Mouse (Mus musculus): ENCODE results near the gene Tmem235. TPM values are rescaled to one million over a fixed set of nuclear protein-coding genes. Genes with fewer than 3 reads are reported as not detected.

Gene Tmem235
- polyA plus RNA-seq, 1 experiment from 2014 or later, result not detected

DNA sequence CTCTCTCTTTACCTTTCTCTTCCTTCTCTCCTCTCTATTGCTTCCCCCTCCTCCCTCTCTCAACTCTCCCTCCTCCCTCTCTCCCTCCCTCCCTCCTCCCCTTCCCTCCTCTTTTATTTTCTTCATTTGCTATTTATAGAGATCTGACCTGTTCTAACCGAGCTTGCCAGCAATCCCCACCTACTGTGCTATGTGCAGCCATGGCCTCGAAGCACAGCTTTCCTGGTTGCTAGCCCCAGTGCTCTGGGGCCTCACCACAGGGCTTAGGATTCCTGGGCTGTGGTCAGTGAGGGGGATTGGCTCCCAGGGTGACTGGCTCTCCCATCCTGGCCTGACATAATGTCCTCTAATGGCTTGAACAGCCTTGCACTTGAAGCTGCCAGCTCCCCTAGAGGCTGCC lies 36.0 kb downstream of the Tmem235 start:
- no peak for ATAC-seq (replicated peaks; ENCODE audit: insufficient number of reproducible peaks, low FRiP score, low TSS enrichment)
- 32% methylated on average over 2 of the region's 2 CpGs for WGBS (ENCODE audit: insufficient replicate concordance)

DNA sequence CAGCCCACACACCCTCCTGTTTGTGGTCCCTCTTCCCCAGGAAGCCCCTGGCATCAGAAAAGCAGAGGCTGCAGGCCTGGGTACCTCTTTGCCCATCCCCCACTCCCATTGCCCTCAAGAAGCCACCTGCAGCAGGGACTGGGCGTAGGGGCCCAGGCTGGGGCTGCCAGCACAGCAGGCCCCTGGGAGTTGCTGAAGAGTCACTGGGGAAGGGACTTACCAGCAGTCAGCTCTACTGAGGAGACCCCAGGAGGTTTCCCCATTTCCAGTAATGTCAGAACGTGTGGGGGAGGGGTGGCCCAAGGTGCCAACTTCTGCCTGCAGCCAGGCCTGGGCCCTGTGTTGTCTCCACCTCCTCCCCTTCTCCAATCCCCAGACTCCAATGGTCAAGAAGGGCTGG lies 41.7 kb downstream of the Tmem235 start:
- Histone ChIP-seq H3K4me2 (no peak overlapping the region), H3K27me3 (ENCODE audit: control insufficient read depth, insufficient read depth, low read length) (no peaks in the 10 kb centered on the region), H3K36me3 (ENCODE audit: control insufficient read depth, insufficient read depth, low read length) (no peaks in the 10 kb centered on the region), H3K9ac (ENCODE audit: low read depth, low read length) (no peak overlapping the region), H3K9me3 (replicated peaks; ENCODE audit: control insufficient read depth, low read length) (no peaks in the 10 kb centered on the region), H3K27ac (ENCODE audit: low read depth, low read length) (no peak overlapping the region), H3K4me1 (ENCODE audit: control insufficient read depth, insufficient read depth, low read length) (no peaks in the 10 kb centered on the region), H3K4me3 (ENCODE audit: low read depth, low read length) (no peak overlapping the region)
- ATAC-seq (replicated peaks; ENCODE audit: insufficient number of reproducible peaks, low FRiP score, low TSS enrichment), result no peak
- WGBS (ENCODE audit: insufficient replicate concordance), result 75% methylated on average over 2 of the region's 2 CpGs

More for the DNA sequence above, 36.0 kb downstream of the Tmem235 start:
- no peaks in the 10 kb centered on the region for H3K36me3 ChIP-seq (ENCODE audit: control insufficient read depth, insufficient read depth, low read length)
- H3K9me3 ChIP-seq (replicated peaks; ENCODE audit: control insufficient read depth, low read length), result no peaks in the 10 kb centered on the region
- H3K4me1 ChIP-seq (ENCODE audit: control insufficient read depth, insufficient read depth, low read length), result no peaks in the 10 kb centered on the region
- no peak overlapping the region for H3K27ac ChIP-seq (ENCODE audit: low read depth, low read length)
- no peak overlapping the region for H3K9ac ChIP-seq (ENCODE audit: low read depth, low read length)
- H3K27me3 ChIP-seq (ENCODE audit: control insufficient read depth, insufficient read depth, low read length), result no peaks in the 10 kb centered on the region; the same call in 1 of the 2 replicates
- no peak overlapping the region for H3K4me3 ChIP-seq (ENCODE audit: low read depth, low read length)
- no peak overlapping the region for H3K4me2 ChIP-seq

DNA sequence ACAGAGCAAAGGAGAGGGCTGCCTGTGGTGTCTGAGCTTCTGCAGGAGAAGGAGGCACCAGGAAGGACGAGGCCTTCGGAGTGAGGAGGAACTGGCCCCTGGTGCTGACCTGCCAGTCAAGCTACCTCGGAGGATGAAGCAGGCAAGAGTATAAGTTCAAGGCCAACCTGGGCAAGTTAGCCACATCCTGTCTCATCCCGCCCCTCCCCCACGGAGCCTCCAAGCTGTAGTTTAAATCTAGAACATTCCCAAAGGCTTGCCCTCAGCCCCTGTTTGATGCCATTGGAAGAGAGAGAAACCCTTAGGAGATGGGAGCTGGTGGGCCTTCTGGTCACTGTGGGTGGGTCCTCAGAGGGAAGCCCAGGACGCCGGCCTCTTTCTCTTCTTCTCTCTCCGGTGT lies 43.9 kb downstream of the Tmem235 start:
- Histone ChIP-seq H3K4me2 (no peak overlapping the region), H3K36me3 (ENCODE audit: control insufficient read depth, insufficient read depth, low read length) (no peaks in the 10 kb centered on the region), H3K9ac (ENCODE audit: low read depth, low read length) (no peak overlapping the region), H3K27ac (ENCODE audit: low read depth, low read length) (no peak overlapping the region), H3K4me3 (ENCODE audit: low read depth, low read length) (no peak overlapping the region), H3K4me1 (ENCODE audit: control insufficient read depth, insufficient read depth, low read length) (no peaks in the 10 kb centered on the region), H3K9me3 (replicated peaks; ENCODE audit: control insufficient read depth, low read length) (no peaks in the 10 kb centered on the region), H3K27me3 (ENCODE audit: control insufficient read depth, insufficient read depth, low read length) (no peaks in the 10 kb centered on the region)
- 78% methylated on average over 8 of the region's 8 CpGs for WGBS (ENCODE audit: insufficient replicate concordance)
- ATAC-seq (replicated peaks; ENCODE audit: insufficient number of reproducible peaks, low FRiP score, low TSS enrichment), result no peak

DNA sequence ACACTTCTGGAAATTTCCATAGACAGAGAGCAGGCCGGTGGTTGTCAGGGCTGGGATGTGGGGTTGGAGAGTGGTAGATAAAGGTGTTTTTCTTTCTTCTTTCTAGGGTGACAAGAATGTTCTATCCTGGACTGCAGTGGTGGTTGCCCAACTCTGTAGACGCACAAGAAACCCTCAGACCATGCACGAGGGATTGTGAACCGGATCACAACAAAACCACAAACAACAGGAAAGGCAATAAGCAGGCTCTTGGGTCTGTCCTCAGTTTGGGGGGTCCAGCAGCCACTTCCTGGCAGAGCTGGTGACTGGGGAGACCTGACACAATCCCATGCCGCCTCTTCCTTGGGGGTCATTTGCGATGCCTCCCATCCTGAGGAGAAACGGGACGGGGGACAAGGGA lies 48.8 kb downstream of the Tmem235 start:
- H3K4me1 ChIP-seq (ENCODE audit: control insufficient read depth, insufficient read depth, low read length), result peaks cover 9% of the 10 kb centered on the region
- no peaks in the 10 kb centered on the region for H3K27me3 ChIP-seq (ENCODE audit: control insufficient read depth, insufficient read depth, low read length)
- H3K9ac ChIP-seq (ENCODE audit: low read depth, low read length), result no peak overlapping the region
- WGBS (ENCODE audit: insufficient replicate concordance), result 72% methylated on average over 8 of the region's 8 CpGs
- H3K4me2 ChIP-seq, result no peak overlapping the region
- ATAC-seq (replicated peaks; ENCODE audit: insufficient number of reproducible peaks, low FRiP score, low TSS enrichment), result no peak
- no peak overlapping the region for H3K27ac ChIP-seq (ENCODE audit: low read depth, low read length)
- no peaks in the 10 kb centered on the region for H3K9me3 ChIP-seq (replicated peaks; ENCODE audit: control insufficient read depth, low read length)
- no peak overlapping the region for H3K4me3 ChIP-seq (ENCODE audit: low read depth, low read length)
- H3K36me3 ChIP-seq (ENCODE audit: control insufficient read depth, insufficient read depth, low read length), result no peaks in the 10 kb centered on the region

DNA sequence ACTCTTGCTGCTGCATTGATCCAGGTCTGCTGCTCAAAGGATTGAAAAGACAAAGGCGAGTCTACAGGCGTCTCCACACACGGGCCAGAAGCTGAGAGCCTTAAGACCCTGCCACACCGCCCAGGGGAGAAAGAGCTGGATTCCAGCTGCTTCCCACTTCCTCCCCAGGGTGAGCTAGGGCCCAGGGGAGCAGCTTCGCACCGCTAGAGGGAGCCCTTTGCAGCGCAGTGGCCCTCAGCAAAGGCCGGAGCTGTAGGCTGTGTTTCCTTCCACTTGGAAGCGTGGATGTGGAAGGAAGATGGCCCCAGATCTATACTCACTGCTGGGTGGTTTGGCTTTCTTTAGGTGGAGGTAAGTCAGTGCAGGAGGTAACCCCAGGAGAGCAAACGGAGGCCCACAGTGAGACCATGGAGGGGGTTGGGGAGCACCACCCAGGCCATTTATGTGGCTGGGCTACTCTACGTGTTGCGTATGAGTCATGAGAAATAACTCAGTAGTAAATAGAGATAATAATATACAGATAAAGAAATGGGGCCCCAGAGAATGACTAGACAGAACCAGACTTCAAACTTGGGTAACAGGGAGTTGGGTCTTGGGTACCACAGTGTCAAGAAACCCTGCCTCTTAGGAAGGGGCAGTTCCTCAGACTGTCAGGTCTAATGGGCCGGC lies 52.3 kb downstream of the Tmem235 start:
- Histone ChIP-seq H3K4me2 (peak overlapping the region; percentile 49), H3K36me3 (ENCODE audit: control insufficient read depth, insufficient read depth, low read length) (no peaks in the 10 kb centered on the region), H3K4me3 (ENCODE audit: low read depth, low read length) (no peak overlapping the region), H3K27ac (ENCODE audit: low read depth, low read length) (no peak overlapping the region), H3K4me1 (ENCODE audit: control insufficient read depth, insufficient read depth, low read length) (peaks cover 13% of the 10 kb centered on the region), H3K9ac (ENCODE audit: low read depth, low read length) (peak overlapping the region; percentile 53; the same call in 1 of the 2 replicates), H3K9me3 (replicated peaks; ENCODE audit: control insufficient read depth, low read length) (peaks cover 4% of the 10 kb centered on the region; the same call in 1 of the 2 replicates), H3K27me3 (ENCODE audit: control insufficient read depth, insufficient read depth, low read length) (no peaks in the 10 kb centered on the region; the same call in 1 of the 2 replicates)
- WGBS (ENCODE audit: insufficient replicate concordance), result 29% methylated on average over 13 of the region's 13 CpGs
- ATAC-seq (replicated peaks; ENCODE audit: insufficient number of reproducible peaks, low FRiP score, low TSS enrichment), result 0 out of 2 replicates have a peak, but pooled peaks have one; percentile 47

DNA sequence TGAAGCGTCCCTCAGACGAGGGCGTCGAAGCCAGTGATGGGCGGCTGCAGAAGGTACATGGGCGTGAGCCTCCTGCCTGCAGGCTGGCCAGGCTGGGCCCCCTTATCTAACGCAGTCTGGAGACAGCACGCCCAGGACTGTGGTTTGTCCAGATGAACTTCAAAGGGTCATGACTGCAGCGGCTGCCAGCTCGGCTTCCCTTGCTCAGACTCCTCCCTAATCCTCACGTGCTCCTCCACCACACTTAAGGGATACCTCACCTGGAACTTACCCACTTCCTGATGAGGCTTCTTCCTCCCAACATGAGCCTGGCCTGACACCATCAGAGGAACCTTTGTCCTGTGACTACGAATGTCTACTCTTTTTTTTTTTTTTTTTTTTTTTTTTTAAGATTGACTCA lies 54.0 kb downstream of the Tmem235 start:
- no peak overlapping the region for H3K9ac ChIP-seq (ENCODE audit: low read depth, low read length)
- H3K27me3 ChIP-seq (ENCODE audit: control insufficient read depth, insufficient read depth, low read length), result no peaks in the 10 kb centered on the region; the same call in 1 of the 2 replicates
- no peaks in the 10 kb centered on the region for H3K36me3 ChIP-seq (ENCODE audit: control insufficient read depth, insufficient read depth, low read length)
- H3K4me3 ChIP-seq (ENCODE audit: low read depth, low read length), result no peak overlapping the region
- peak overlapping the region; percentile 66; the same call in 1 of the 2 replicates for H3K27ac ChIP-seq (ENCODE audit: low read depth, low read length)
- peaks cover 4% of the 10 kb centered on the region; the same call in 1 of the 2 replicates for H3K9me3 ChIP-seq (replicated peaks; ENCODE audit: control insufficient read depth, low read length)
- peaks cover 13% of the 10 kb centered on the region for H3K4me1 ChIP-seq (ENCODE audit: control insufficient read depth, insufficient read depth, low read length)
- peak; percentile 85 for ATAC-seq (replicated peaks; ENCODE audit: insufficient number of reproducible peaks, low FRiP score, low TSS enrichment)
- H3K4me2 ChIP-seq, result no peak overlapping the region
- 21% methylated on average over 12 of the region's 12 CpGs for WGBS (ENCODE audit: insufficient replicate concordance)

Other genes starting within 250 kb of the Tmem235 start
- 7.0 and 8.1 TPM in 2 replicates for gene Tnrc6c, start 206.5 kb upstream of the Tmem235 start, polyA plus RNA-seq (2014; fragmentation: Nextera tagmentation; extraction: Ambion mirVana)
- gene Tmc8, start 78.7 kb upstream of the Tmem235 start, polyA plus RNA-seq (2014; fragmentation: Nextera tagmentation; extraction: Ambion mirVana), result 4.4 and 4.5 TPM in 2 replicates
- gene Tmc6, start 78.6 kb upstream of the Tmem235 start, polyA plus RNA-seq (2014; fragmentation: Nextera tagmentation; extraction: Ambion mirVana), result 23.8 and 26.2 TPM in 2 replicates
- gene 6030468B19Rik, start 63.1 kb upstream of the Tmem235 start, polyA plus RNA-seq (2014; fragmentation: Nextera tagmentation; extraction: Ambion mirVana), result 3.2 and 3.9 TPM in 2 replicates
- gene Gm20708, start 51.1 kb upstream of the Tmem235 start, polyA plus RNA-seq (2014; fragmentation: Nextera tagmentation; extraction: Ambion mirVana), result 0.34 and 0.62 TPM in 2 replicates
- 78.7 and 79.2 TPM in 2 replicates for gene Syngr2, start 51.1 kb upstream of the Tmem235 start, polyA plus RNA-seq (2014; fragmentation: Nextera tagmentation; extraction: Ambion mirVana)
- gene Afmid, start 34.8 kb upstream of the Tmem235 start, polyA plus RNA-seq (2014; fragmentation: Nextera tagmentation; extraction: Ambion mirVana), result 13.1 and 14.3 TPM in 2 replicates
- gene Tk1, start 34.7 kb upstream of the Tmem235 start, polyA plus RNA-seq (2014; fragmentation: Nextera tagmentation; extraction: Ambion mirVana), result 98.5 and 101 TPM in 2 replicates
- gene Birc5, start 11.5 kb upstream of the Tmem235 start, polyA plus RNA-seq (2014; fragmentation: Nextera tagmentation; extraction: Ambion mirVana), result 256 and 259 TPM in 2 replicates
- gene Tha1, start 12.7 kb downstream of the Tmem235 start, polyA plus RNA-seq (2014; fragmentation: Nextera tagmentation; extraction: Ambion mirVana), result 3.0 and 3.7 TPM in 2 replicates
- 3.6 and 4.5 TPM in 2 replicates for gene Socs3, start 109.3 kb downstream of the Tmem235 start, polyA plus RNA-seq (2014; fragmentation: Nextera tagmentation; extraction: Ambion mirVana)
- gene Pgs1, start 125.5 kb downstream of the Tmem235 start, polyA plus RNA-seq (2014; fragmentation: Nextera tagmentation; extraction: Ambion mirVana), result 26.5 and 27.4 TPM in 2 replicates

All from heart, embryonic 11.5 days (tissue).